Mouse (Mus musculus): ENCODE results near the gene Socs4. TPM values are rescaled to one million over a fixed set of nuclear protein-coding genes. Genes with fewer than 3 reads are reported as not detected.

Socs4 gene
- polyA plus RNA-seq (2011; ENCODE audit: insufficient read depth, insufficient read length, low read depth, missing spikeins), result 22.8 and 24.2 TPM in 2 replicates

GRCm38 (mm10) chr14:47276637-47277393 lies at the start of gene Socs4, which contains the start of gene Wdhd1:
Socs4 (plus strand) TSS chr14:47276931.
Wdhd1 (minus strand) TSS chr14:47276857.
- no peaks in the 10 kb centered on the region for H3K27me3 ChIP-seq (ENCODE audit: control insufficient read depth, insufficient read depth, low read length, poor library complexity, severe bottlenecking)
- H3K27ac ChIP-seq (ENCODE audit: insufficient read depth, low read length), result no peak within 1 kb of the TSS
- TF ChIP-seq CTCF (IDR thresholded peaks at IDR 0.05; ENCODE audit: low read depth, low read length) (no peak), POLR2A (IDR thresholded peaks at IDR 0.05; ENCODE audit: insufficient read depth, low read length) (peak; percentile 88), EP300 (IDR thresholded peaks at IDR 0.05; ENCODE audit: insufficient read depth, low read depth, low read length) (no peak)
- peaks cover 11% of the 10 kb centered on the region for H3K36me3 ChIP-seq (ENCODE audit: control insufficient read depth, insufficient read depth, low read length, poor library complexity, severe bottlenecking)
- no peaks in the 10 kb centered on the region for H3K9me3 ChIP-seq (replicated peaks; ENCODE audit: control insufficient read depth, insufficient read depth, low read length, poor library complexity, severe bottlenecking)
- peak within 1 kb of the TSS; percentile 88 for H3K4me3 ChIP-seq (ENCODE audit: low read depth, low read length)
- peak within 1 kb of the TSS; percentile 74 for H3K9ac ChIP-seq (ENCODE audit: low read depth, poor library complexity, severe bottlenecking)
- no peaks in the 10 kb centered on the region for H3K4me1 ChIP-seq (ENCODE audit: control insufficient read depth, insufficient read depth, low read length)

- no peak overlapping the region for H3K27ac ChIP-seq (ENCODE audit: insufficient read depth, low read length)
- H3K4me1 ChIP-seq (ENCODE audit: control insufficient read depth, insufficient read depth, low read length), result no peaks in the 10 kb centered on the region
- H3K9ac ChIP-seq (ENCODE audit: low read depth, poor library complexity, severe bottlenecking), result no peak overlapping the region
- TF ChIP-seq EP300 (IDR thresholded peaks at IDR 0.05; ENCODE audit: insufficient read depth, low read depth, low read length), result no peak
- TF ChIP-seq POLR2A (IDR thresholded peaks at IDR 0.05; ENCODE audit: insufficient read depth, low read length), result no peak
- no peak for TF ChIP-seq CTCF (IDR thresholded peaks at IDR 0.05; ENCODE audit: low read depth, low read length)
- H3K9me3 ChIP-seq (replicated peaks; ENCODE audit: control insufficient read depth, insufficient read depth, low read length, poor library complexity, severe bottlenecking), result no peaks in the 10 kb centered on the region
- H3K4me3 ChIP-seq (ENCODE audit: low read depth, low read length), result no peak overlapping the region
- no peaks in the 10 kb centered on the region for H3K27me3 ChIP-seq (ENCODE audit: control insufficient read depth, insufficient read depth, low read length, poor library complexity, severe bottlenecking)
- H3K36me3 ChIP-seq (ENCODE audit: control insufficient read depth, insufficient read depth, low read length, poor library complexity, severe bottlenecking), result no peaks in the 10 kb centered on the region
Observed at GRCm38 (mm10) chr14:47229796-47230376, 46.8 kb upstream of the Socs4 start.

DNA sequence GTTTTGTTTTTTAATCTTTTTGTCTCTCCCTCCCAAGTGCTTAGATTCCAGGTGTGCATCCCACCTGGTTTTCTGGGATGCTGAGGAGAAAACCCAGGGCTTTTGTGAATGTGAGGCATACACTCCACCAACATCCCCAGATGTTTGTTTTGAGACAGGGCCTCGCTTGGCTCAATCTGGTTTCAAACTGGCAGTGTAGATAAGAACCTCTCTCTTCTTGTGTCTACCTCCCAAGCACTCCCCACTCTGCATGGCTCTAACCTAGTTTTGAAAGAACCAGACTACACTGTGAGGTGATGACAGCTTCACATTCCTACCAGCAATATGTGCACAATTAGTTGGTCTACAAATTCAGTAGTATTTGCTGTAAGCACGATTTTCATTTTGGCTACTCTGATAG lies 43.1 kb upstream of the Socs4 start:
- Histone ChIP-seq H3K9ac (ENCODE audit: low read depth, poor library complexity, severe bottlenecking) (no peak overlapping the region), H3K36me3 (ENCODE audit: control insufficient read depth, insufficient read depth, low read length, poor library complexity, severe bottlenecking) (no peaks in the 10 kb centered on the region), H3K4me1 (ENCODE audit: control insufficient read depth, insufficient read depth, low read length) (no peaks in the 10 kb centered on the region)

DNA sequence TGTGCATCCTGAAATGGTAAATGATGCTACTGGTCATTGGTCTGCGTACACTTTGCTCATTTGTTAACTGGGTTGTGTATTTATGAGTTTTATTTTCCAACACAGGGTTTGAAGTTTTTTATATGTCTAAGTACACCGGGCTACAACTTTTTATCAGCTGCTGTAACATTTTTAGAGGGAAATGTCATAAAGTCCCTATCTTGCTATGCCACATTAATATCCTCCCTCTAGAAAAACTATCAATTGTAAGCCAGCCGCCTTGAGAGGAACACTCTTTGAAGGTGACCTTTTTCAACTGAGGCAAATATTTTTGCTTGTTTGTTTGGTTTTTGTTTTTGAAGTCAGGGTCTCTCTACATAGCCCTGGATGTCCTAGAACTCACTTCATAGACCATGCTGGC lies 42.7 kb upstream of the Socs4 start:
- Histone ChIP-seq H3K4me1 (ENCODE audit: control insufficient read depth, insufficient read depth, low read length) (no peaks in the 10 kb centered on the region), H3K9me3 (replicated peaks; ENCODE audit: control insufficient read depth, insufficient read depth, low read length, poor library complexity, severe bottlenecking) (peaks cover 5% of the 10 kb centered on the region; the same call in 1 of the 2 replicates), H3K27me3 (ENCODE audit: control insufficient read depth, insufficient read depth, low read length, poor library complexity, severe bottlenecking) (no peaks in the 10 kb centered on the region), H3K36me3 (ENCODE audit: control insufficient read depth, insufficient read depth, low read length, poor library complexity, severe bottlenecking) (no peaks in the 10 kb centered on the region), H3K4me3 (ENCODE audit: low read depth, low read length) (no peak overlapping the region), H3K9ac (ENCODE audit: low read depth, poor library complexity, severe bottlenecking) (no peak overlapping the region), H3K27ac (ENCODE audit: insufficient read depth, low read length) (no peak overlapping the region)
- TF ChIP-seq EP300 (IDR thresholded peaks at IDR 0.05; ENCODE audit: insufficient read depth, low read depth, low read length) (no peak), CTCF (IDR thresholded peaks at IDR 0.05; ENCODE audit: low read depth, low read length) (no peak), POLR2A (IDR thresholded peaks at IDR 0.05; ENCODE audit: insufficient read depth, low read length) (no peak)

More for the DNA sequence above, 43.1 kb upstream of the Socs4 start:
- Histone ChIP-seq H3K4me3 (ENCODE audit: low read depth, low read length) (no peak overlapping the region), H3K27me3 (ENCODE audit: control insufficient read depth, insufficient read depth, low read length, poor library complexity, severe bottlenecking) (no peaks in the 10 kb centered on the region), H3K27ac (ENCODE audit: insufficient read depth, low read length) (no peak overlapping the region), H3K9me3 (replicated peaks; ENCODE audit: control insufficient read depth, insufficient read depth, low read length, poor library complexity, severe bottlenecking) (peaks cover 5% of the 10 kb centered on the region; the same call in 1 of the 2 replicates)
- TF ChIP-seq CTCF (IDR thresholded peaks at IDR 0.05; ENCODE audit: low read depth, low read length) (no peak), POLR2A (IDR thresholded peaks at IDR 0.05; ENCODE audit: insufficient read depth, low read length) (no peak), EP300 (IDR thresholded peaks at IDR 0.05; ENCODE audit: insufficient read depth, low read depth, low read length) (no peak)

- peaks cover 5% of the 10 kb centered on the region; the same call in 1 of the 2 replicates for H3K9me3 ChIP-seq (replicated peaks; ENCODE audit: control insufficient read depth, insufficient read depth, low read length, poor library complexity, severe bottlenecking)
- no peaks in the 10 kb centered on the region for H3K4me1 ChIP-seq (ENCODE audit: control insufficient read depth, insufficient read depth, low read length)
- no peaks in the 10 kb centered on the region for H3K27me3 ChIP-seq (ENCODE audit: control insufficient read depth, insufficient read depth, low read length, poor library complexity, severe bottlenecking)
- no peak overlapping the region for H3K27ac ChIP-seq (ENCODE audit: insufficient read depth, low read length)
- no peak overlapping the region for H3K9ac ChIP-seq (ENCODE audit: low read depth, poor library complexity, severe bottlenecking)
- no peak for TF ChIP-seq CTCF (IDR thresholded peaks at IDR 0.05; ENCODE audit: low read depth, low read length)
- TF ChIP-seq EP300 (IDR thresholded peaks at IDR 0.05; ENCODE audit: insufficient read depth, low read depth, low read length), result no peak
- no peak for TF ChIP-seq POLR2A (IDR thresholded peaks at IDR 0.05; ENCODE audit: insufficient read depth, low read length)
- no peaks in the 10 kb centered on the region for H3K36me3 ChIP-seq (ENCODE audit: control insufficient read depth, insufficient read depth, low read length, poor library complexity, severe bottlenecking)
- no peak overlapping the region for H3K4me3 ChIP-seq (ENCODE audit: low read depth, low read length)
Observed at GRCm38 (mm10) chr14:47234526-47235250, 42.0 kb upstream of the Socs4 start.
